Mouse (Mus musculus) embryo, embryonic 9.5 days (tissue): ENCODE results near the gene Grid1.

Source experiments
- DNase-seq: peaks from one replicate; pipeline ENCODE4 v3.0.0-alpha.2; 2017; ENCODE audit errors: extremely low spot score

Gene Grid1

GRCm38 (mm10) chr14:34837145-34837544 lies 17.2 kb downstream of the Grid1 start:
- DNase-seq, result no peak

GRCm38 (mm10) chr14:34838999-34839398 lies 19.1 kb downstream of the Grid1 start:
- no peak for DNase-seq

- no peak for DNase-seq
These were observed 20.0 kb downstream of the Grid1 start for GRCm38 (mm10) chr14:34839898-34840297.

GRCm38 (mm10) chr14:34843579-34843978 lies 23.7 kb downstream of the Grid1 start:
- no peak for DNase-seq

- DNase-seq, result no peak
These were observed 24.3 kb downstream of the Grid1 start for GRCm38 (mm10) chr14:34844166-34844565.

GRCm38 (mm10) chr14:34846799-34847198 lies 26.9 kb downstream of the Grid1 start:
- DNase-seq, result no peak

GRCm38 (mm10) chr14:34847625-34848024 lies 27.7 kb downstream of the Grid1 start:
- no peak for DNase-seq

GRCm38 (mm10) chr14:34860891-34861780 lies 41.2 kb downstream of the Grid1 start:
- DNase-seq, result no peak

- peak; percentile 56 for DNase-seq
These were observed 47.4 kb downstream of the Grid1 start for GRCm38 (mm10) chr14:34867266-34867665.

- no peak for DNase-seq
These were observed 48.8 kb downstream of the Grid1 start for GRCm38 (mm10) chr14:34868513-34869260.

- DNase-seq, result no peak
These were observed 60.1 kb downstream of the Grid1 start for GRCm38 (mm10) chr14:34879996-34880395.

GRCm38 (mm10) chr14:34880431-34881421 lies 60.8 kb downstream of the Grid1 start:
- no peak for DNase-seq

- no peak for DNase-seq
These were observed 64.3 kb downstream of the Grid1 start for GRCm38 (mm10) chr14:34884194-34884593.

- no peak for DNase-seq
These were observed 64.7 kb downstream of the Grid1 start for GRCm38 (mm10) chr14:34884611-34885010.

GRCm38 (mm10) chr14:34891769-34892532 lies 72.0 kb downstream of the Grid1 start:
- DNase-seq, result peak; percentile 15

- peak; percentile 58 for DNase-seq
These were observed 76.5 kb downstream of the Grid1 start for GRCm38 (mm10) chr14:34896253-34896982.

- no peak for DNase-seq
These were observed 83.9 kb downstream of the Grid1 start for GRCm38 (mm10) chr14:34903854-34904253.

GRCm38 (mm10) chr14:34905697-34906096 lies 85.8 kb downstream of the Grid1 start:
- DNase-seq, result no peak

- DNase-seq, result no peak
These were observed 88.5 kb downstream of the Grid1 start for GRCm38 (mm10) chr14:34908366-34908765.

- no peak for DNase-seq
These were observed 88.9 kb downstream of the Grid1 start for GRCm38 (mm10) chr14:34908804-34909203.
